Mouse (Mus musculus): ENCODE data around the gene Ift22.
A peak's percentile ranks its signal among the peaks of the same experiment; 100 is the strongest.

Gene Ift22

DNA sequence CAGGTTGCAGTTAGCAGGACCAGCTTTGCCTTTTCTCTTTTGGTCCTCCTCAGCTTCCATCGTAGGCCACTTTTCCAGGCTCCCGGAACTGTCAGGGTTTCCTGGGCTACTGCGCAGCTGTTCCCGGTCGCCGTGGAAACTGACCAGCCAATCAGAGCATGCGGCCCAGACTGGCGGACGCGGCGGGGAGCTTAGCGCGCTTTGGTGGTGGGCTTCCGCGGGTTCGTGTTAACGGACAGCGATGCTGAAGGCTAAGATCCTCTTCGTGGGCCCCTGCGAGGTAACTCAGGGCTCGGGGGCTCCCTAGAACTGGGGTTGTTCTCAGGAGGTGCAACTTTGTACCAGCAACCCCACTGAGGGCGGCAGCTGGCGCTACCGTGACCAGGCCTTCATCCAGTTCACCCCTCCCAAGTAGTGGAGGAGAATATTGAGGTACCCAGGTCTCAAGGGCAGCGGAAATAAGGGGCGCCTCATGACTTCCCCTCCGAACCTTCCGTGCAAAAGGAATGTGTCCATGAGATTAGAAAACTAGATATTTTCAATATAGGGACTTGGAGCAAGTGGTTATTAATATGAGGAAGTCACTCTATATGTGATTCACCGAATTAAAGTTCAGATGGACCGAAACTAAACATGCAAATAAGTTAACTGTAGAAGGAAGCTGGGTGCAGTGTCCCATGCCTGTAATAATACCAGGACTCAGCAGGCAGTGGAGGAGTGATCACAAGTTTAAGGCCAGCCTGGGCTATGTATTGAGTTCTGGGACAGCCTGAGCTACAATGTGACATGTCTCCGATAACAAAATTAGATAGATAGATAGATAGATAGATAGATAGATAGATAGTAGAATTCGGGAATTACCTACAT is at the start of gene Ift22:
Ift22 (plus strand) TSS at position 160 of the 867 bp plus-strand sequence.
- peak; percentile 85 to 94 for DNase-seq (ENCODE audit: low spot score in 2 of 2)

DNA sequence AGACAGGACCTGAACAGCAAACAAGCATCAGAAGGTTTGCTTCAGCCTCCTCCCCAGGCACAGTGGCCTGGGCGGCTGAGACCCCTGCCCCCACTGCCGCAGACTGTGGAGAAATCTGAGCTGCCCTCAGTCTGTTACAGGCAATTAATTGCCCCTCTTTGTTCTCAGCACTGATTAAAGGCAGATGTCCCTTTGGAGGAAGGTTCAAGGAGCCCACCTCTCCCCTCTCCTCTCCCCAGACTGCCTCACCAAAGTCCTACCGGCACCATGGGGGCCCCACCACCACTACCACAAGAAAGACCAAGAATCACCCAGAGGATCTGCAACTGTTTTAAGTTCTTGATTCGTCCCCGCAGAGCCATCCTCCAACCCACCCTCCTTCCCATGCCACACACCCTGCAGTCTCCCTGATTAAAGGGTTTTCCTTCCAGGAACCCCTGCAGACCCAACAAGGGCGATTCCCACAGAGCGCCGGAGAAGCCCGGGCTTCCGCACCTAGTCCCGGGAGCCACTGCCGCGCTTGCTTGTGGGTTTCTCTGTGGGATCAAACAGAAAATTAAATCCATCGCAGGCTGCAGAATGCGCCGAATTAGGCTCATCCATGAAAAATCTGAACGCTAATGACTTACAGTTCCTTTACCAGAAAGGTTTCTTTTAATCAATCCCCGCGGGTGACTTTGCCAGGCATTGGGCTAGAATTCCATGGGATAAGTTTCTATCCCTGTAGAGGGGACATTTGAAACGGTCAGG is 46.6 kb upstream of the Ift22 start:
- DNase-seq (ENCODE audit: low spot score in 2 of 2) = no peak

DNA sequence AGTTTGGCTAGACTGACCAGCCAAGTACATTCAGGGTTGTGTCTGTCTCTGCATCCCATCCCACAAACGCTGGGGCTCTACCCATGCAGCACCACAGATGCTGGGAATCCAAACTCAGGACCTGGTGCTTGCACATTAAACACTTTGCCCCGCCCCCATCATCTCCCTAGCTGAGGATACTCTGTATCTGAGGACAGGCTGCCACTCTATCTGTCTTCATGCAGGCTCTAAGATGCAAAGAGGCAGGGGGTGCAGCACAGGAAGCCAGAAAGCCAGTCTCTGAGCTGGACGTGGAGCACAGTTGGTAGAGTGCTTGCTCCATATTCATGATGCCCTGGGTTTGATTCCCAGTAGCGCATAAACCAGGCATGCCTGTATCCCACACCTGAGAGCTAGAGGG is 45.1 kb upstream of the Ift22 start:
- DNase-seq (ENCODE audit: low spot score in 2 of 2) = no peak

DNA sequence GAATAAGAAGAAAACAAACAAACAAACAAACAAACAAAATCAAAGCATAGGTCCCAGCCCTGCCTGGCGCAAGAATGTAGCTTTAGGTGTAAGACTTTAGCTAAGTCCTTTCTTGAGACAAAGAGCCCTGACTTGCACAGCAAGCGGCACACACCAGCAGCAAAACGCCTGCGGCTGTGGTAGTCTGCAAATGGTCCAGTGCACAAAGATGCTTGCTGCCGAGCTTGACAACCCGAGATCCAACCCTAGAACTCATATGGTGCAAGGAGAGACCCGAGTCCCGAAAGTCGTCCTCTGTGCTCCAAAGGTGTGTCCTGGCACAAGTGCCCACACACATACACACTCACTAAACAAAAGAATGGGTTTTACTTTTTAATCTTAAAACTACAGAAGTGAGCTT is 44.7 kb upstream of the Ift22 start:
- DNase-seq (ENCODE audit: low spot score in 2 of 2) = no peak

DNA sequence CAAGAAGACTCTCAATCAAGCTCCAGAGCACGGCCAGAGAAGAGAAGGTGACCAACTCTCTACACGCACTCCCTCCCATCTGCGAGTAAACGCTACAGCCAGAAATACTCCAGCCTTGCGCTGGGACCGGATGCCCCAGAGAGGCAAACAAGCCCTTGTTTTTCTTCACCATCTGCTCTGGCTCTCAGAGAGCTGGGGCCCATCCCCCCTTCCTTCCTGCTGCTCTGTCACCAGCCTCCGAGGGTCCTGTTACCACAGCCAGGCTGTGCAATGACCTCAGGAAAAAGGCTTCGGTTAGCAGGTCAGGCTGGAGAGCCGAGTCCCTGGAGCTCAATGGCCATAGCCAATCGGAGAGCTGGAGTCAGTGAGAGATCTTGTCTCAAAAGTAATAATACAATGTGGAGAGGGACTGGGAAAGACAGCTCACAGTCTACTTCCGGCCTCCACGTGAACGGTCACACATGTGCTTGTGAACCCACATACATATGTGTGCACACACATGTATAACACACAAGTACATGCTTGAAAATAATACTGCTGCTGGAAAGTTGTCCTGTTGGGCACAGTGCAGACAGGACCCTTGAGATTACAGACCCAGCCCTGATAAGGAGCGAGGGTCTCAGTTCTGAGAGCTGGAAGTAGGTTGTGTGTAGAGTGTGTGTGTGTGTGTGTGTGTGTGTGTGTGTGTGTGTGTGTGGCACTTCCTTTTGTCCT is 43.8 kb upstream of the Ift22 start:
- peak in 1 of 2 experiments; percentile 30 for DNase-seq (ENCODE audit: low spot score in 2 of 2)

DNA sequence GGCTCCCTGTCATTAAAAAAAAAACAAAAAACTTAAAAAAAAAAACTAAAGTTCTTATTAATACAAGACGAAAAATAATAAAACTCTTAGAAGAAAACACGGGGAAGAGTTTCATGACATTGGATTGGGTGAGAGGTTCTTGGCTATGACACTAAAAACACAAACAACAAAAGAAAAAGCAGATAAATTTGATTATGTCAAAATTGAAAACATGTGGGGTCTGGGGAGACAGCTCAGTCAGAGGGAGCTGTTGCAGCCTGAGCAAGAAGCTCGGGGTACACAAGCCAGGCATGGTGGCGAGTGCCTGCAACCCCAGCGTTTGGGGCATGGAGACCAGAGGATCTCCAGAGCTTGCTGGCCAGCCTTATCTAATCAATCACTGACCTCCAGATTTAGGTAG is 40.2 kb upstream of the Ift22 start:
- no peak for DNase-seq (ENCODE audit: low spot score in 2 of 2)

DNA sequence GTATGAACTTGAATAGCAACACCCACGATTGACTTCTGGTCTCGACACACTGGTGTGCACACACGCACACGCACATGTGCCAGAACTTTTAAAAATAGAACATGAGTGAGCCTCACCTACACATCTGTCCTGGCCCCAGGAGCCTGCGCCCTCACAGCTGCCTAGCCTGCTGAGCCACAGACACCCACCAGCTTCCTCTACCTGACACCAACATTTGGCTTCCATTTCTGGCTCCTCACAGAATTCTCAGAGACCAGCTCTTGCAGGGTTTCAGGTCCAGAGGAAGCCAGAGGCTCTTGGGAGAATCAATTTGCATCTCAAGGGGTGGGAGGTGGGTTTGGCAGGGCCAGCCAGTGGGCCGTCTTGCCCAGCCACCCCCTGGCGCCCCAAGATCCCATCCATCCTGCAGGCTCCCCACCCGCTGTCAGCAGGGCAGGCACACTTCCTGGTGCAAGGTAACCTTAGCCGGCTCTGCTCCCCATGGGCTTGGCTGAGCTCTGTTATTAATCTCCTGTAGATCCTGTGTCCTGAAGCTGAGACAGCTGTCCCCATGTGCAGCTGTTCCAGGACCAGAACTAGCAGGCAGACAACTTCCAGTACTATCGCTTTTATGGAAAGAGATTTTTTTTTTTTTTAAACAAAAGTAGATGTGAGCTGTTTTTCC is 38.4 kb upstream of the Ift22 start:
- DNase-seq (ENCODE audit: low spot score in 2 of 2) = no peak

DNA sequence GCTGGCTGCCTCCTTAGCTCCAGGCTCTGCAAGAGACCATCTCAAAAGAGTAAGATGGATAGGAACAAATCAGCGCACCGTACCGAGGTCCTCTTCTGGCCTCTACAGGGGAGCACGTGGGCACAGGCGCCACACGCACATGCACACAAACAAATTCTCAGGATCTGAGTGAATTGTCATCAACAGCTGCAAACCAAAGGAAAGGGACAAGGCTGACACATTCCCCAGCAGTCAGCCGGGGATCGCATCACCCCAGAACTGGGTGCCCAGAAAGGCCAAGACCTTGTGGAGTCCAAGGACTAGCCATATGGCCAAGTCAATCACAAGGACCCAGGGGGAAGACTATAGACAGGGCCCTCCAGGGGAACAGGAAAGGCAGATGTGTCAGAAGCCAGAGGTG is 35.5 kb upstream of the Ift22 start:
- no peak for DNase-seq (ENCODE audit: low spot score in 2 of 2)

DNA sequence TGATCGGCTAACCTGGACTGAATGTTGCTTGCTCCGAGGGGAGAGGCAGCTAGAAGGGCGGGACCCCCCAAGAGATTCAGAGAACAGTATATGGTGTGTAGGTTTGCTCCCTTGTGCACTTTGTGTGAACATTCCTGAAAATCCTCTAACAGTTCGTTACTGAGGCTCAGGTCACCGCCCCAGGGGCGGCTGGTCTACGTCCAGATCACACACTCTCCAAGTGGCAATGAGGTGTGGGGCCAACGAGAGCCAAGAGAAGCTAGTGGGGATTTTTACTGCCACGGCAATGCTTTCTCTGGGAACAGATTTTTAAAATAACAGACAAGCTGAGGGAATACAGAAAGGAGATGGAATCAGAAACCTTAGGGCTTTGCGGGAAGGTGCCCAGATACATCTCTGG is 33.7 kb upstream of the Ift22 start:
- no peak for DNase-seq (ENCODE audit: low spot score in 2 of 2)

DNA sequence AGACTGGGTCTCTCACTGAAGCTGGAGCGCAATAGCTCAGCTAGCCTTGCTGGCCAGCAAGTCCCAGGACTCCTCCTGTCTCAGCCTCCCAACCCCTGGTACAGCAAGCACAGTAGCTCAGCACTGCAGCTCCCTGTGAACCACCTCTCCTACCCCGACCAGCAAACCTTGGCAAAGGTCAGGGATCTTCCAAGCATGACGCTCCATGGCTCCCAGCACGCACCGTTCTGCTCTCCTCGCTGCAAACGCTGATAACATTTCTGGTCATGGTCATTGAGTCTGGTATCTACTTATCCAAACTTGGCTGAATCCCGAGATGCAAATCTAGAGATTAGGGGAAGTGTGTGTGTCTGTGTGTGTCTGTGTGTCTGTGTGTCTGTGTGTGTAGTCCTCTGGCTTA is 27.8 kb upstream of the Ift22 start:
- DNase-seq (ENCODE audit: low spot score in 2 of 2) = no peak

DNA sequence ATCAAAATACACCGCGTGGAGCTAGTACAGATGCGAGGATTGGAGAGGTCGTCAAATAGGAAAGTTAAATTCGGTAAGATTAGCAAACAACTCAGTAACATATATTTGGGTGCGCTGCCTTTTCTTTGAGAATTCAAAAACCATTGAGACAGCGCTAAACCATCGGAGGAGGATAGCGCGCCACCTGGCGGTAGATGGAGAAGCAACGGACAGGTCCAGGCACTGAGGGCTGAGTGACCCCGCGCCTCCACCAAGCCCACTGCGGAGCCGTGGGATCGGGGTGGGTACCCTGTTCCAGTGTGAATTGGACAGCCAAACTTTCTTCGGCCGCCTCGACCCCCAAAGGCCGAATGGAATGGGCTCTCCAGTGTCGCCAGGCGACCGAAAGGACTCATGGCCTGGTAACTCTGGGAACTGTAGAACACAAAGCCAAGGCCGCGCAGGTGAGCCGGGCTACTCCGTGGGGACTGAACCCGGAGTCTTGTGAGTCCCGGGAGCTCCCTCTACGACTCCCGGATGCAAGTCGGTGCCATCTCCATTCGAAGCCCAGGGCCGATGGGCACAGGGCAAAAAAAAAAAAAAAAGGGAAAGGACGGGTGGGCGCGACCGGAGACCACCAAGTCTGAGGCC is 26.5 kb upstream of the Ift22 start:
- peak; percentile 56 to 89 for DNase-seq (ENCODE audit: low spot score in 2 of 2)

DNA sequence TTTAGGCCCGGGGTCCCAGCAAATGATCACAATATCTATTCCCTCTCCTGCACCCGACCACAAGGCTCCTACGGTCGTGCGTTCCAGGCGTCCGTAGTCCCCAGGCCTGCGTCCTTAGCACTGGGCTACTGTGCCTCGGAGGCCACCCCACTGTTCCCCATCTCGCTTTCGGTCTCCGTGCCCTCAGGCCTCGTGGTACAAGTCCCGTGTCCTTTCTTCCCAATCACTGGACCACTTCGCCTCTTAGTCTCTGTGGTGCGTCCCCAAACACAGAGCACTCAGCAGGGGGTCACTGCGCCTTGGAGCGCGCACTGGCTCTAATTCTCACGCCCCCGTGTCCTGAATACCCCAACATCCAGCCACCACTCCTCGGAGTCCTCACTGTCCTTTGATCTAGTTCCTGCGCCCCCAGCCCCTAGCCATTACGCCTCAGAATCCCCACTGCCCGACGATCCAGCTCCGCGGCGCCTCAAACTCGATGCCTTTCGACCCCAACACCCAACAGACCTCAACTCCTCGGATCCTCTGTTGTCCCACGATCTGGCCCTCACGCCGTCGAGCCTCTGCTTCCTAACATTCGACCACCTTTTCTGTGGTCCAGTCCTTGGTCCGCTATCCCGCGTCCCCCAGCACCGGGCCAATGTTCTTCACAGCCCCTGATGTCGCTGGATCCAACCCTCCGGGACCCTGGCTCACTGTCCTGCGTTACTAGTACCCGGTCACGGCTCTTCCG is 25.7 kb upstream of the Ift22 start:
- no peak for DNase-seq (ENCODE audit: low spot score in 2 of 2)

DNA sequence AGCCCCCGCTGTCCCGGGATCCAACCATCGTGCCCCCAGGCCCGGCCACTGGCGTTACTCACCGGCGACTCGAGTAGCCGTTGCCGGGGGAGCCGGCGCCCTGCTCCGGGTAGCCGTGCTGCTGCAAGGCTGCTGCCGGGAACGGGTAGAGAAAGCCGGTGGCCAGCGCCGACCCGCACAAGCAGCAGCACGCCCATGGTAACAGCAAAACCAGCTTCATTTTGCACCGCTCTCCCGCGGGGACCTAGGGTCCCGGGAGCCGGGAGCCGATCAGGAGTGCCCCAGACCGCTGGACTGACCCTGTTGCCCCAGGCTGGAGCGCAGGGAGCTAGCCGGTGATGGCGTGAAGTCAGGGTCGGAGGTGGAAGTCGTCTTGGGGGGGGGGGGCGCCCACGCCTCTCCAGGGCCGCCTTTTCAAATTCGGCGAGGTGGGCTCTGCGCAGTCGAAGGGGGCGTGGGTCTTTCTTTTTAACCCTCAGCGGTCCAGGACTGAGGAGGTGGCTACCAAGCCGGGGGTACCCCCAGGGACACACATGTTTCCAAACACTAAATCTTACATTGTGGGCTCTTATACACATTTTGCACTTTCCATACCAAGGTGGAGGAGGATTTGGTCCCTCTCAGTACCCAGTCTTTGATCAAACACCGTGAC is 25.0 kb upstream of the Ift22 start, which contains the start of gene Col26a1:
Col26a1 (minus strand) TSS at position 422 of the 652 bp plus-strand sequence.
- DNase-seq (ENCODE audit: low spot score in 2 of 2) = peak in 1 of 2 experiments; percentile 29

DNA sequence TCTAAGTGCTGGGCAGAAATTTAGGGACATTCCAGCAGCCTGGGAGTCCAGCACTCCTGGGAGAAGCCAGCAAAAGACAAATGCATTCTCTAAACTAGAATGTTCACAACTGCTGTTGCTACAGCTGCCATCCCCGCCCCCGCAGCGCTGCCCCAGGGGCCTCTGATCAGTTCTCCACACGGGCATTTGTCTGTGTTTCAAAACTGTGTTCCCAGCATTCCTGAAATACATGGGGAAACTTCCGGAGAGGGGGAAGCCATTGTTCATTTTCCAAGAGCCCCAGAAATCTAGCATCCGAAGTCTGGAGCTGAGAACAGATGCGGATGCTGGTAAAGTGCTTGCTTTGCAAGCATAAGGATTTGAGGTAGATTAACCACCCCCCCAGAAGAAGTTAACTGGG is 21.0 kb upstream of the Ift22 start:
- DNase-seq (ENCODE audit: low spot score in 2 of 2) = no peak

DNA sequence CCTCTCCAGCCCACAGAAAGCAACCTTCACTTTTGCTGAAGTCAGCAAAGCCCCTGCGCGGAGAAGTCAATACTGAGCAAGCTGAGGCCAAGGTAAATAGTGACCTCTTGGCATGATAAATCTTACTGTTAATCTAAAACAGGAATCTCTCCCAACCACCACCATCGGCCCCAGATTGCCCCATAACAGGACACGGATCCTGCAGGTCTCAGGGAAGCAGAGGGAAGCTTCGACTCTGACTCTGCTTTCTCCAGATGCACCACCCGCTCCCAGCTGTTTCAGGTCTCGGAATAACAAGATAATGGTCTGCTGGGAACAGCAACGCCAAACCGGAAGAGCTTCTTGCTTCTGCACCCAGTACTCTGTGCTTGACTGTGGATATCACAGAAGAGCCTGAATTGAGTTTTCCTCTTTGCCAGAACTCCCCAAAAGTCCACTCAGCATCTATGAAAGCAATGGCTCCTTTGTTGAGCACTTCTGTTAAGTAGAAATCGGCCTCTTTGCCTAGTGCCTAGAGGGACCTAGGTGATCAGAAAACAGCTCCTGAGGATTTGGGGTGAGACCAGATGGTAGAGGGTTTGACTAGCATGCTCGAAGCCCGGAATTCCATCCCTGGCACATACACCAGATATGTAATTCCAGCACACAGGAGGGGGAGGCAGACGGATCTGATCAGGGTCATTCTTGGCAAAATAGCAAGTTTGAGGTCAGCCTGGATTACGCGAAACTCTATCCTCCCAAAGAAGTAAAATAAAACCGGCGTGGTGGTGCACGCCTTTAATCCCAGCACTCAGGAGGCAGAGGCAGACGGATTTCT is 19.2 kb upstream of the Ift22 start:
- peak in 1 of 2 experiments; percentile 29 for DNase-seq (ENCODE audit: low spot score in 2 of 2)

DNA sequence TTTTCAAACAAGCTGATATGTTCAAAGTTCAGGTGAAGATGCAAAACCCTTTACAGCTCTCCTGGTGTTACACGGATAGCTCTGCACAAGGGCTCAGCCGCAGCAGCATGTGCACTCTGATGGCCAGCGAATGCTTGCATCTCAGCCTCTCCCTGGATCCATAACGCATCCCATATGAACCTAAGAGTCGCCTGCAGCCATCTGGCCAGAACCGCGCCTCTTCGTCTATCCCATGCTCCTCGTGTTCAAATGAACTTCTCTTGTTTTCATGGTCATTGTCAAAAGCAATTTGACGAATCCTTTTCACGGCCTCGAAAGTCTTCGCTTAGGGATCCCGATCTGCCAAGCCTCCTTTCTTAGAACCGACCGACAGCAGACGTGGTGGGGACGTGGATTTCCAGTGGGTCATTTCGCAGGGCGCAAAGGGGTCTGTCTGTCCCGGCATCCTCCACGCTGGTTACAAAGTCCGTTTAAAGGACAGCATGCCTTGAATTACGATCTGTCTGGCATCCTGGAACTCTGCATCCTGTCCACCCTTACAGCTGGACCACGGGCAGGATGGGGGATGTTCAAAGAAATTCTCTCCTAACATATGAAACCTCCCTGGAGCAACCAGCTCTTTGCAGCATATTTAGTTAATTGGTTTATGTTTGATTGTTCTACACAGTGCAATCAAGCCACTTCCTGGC is 13.0 kb upstream of the Ift22 start:
- DNase-seq (ENCODE audit: low spot score in 2 of 2) = no peak

DNA sequence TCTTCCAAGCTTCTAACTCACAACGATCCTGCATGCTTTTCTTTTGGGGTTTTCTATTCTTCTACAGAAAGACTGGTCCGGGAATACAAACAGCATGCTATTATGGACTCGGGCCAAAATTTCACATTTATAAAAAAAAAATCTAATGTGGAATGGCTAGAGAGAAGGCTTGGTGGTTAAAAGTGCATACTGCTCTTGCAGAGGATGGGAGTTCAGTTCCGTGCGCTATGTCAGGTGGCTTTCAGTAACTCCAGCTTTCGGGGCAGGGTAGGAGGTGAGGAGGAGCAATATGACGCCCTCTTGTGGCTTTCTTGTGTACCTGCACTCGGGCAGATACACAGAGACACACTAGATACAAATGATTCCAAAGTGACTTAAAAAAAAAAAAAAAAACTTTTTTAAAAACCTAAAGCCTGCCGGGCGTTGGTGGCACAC is 12.4 kb upstream of the Ift22 start:
- DNase-seq (ENCODE audit: low spot score in 2 of 2) = no peak

DNA sequence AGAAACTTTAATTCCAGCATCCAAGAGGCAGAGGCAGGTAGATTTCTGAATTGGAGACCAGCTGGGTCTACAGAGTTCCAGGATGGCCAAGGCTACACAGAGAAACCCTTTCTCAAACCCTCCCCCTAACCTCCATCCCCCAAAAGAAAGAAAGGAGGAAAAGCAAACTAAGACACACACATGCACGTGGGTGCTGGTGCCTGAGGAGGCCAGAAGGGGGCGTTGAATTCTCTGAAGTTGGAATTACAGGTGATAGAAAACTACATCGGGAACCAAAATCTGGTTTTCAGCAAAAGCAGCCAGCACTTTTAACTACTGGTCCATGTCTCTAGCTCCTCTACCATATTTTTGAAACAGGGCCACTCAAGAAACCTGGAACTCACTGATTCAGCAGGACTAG is 3.3 kb upstream of the Ift22 start:
- no peak for DNase-seq (ENCODE audit: low spot score in 2 of 2)

DNA sequence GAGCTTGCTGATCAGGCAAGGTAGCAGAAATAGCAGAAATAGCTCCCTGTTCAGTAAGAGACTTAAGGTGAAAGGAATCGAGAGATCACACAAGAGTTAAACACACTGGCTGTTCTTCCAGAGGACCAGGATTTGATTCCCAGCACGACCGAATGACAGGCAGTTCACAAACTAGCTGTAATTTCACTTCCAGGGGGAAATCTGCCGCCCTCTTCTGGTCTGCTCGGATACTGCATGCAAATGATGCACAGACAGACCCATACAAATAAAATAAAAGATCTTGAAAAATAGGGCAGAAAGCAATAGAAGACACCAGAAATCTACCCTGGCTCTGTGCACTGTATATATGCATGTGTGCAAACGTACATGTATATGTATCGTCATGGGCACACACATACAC is 2.3 kb upstream of the Ift22 start:
- DNase-seq (ENCODE audit: low spot score in 2 of 2) = no peak
